Mouse (Mus musculus) hindbrain, embryonic 14.5 days (tissue): ENCODE data around the gene Gm4779. TPM values are rescaled to one million over a fixed set of nuclear protein-coding genes. Genes with fewer than 3 reads are reported as not detected.

Source experiments
- ATAC-seq: fragments of 200-750 bp; cut with Nextera tagmentation; 2 replicates; pipeline ENCODE4 v1.8.0; 2017; ENCODE audit warnings: moderate number of reproducible peaks, mild to moderate bottlenecking, moderate TSS enrichment, moderate library complexity; ENCODE audit not compliant: low FRiP score
- DNase-seq: peaks from one replicate; pipeline ENCODE4 v3.0.0-alpha.2; 2015; ENCODE audit warnings: low spot score
- H3K27ac ChIP-seq: fragments of 300-500 bp; sonication (generic); 2 replicates; pipeline ENCODE4 v1.5.1; 2014; ENCODE audit warnings: mild to moderate bottlenecking, moderate library complexity
- H3K27me3 ChIP-seq: fragments of 300-500 bp; sonication (generic); 2 replicates; pipeline ENCODE4 v1.6.1; 2014; ENCODE audit warnings: mild to moderate bottlenecking, low read length, mixed read lengths; ENCODE audit not compliant: control insufficient read depth, insufficient read depth
- H3K36me3 ChIP-seq: fragments of 300-500 bp; sonication (generic); replicated peaks from 2 replicates; pipeline ENCODE4 v1.6.1; 2014; ENCODE audit not compliant: control insufficient read depth, insufficient read depth
- H3K4me1 ChIP-seq: fragments of 300-500 bp; sonication (generic); replicated peaks from 2 replicates; pipeline ENCODE4 v1.6.1; 2014; ENCODE audit warnings: antibody characterized with exemption, low read length, mixed read lengths; ENCODE audit not compliant: control insufficient read depth, insufficient read depth
- H3K4me2 ChIP-seq: fragments of 300-500 bp; sonication (generic); replicated peaks from 2 replicates; pipeline ENCODE4 v1.6.1; 2014; ENCODE audit warnings: mild to moderate bottlenecking, moderate library complexity
- H3K4me3 ChIP-seq: fragments of 300-500 bp; sonication (generic); replicated peaks from 2 replicates; pipeline ENCODE4 v1.5.1; 2014; ENCODE audit warnings: mild to moderate bottlenecking, low read length
- H3K9ac ChIP-seq: fragments of 300-500 bp; sonication (generic); 2 replicates; pipeline ENCODE4 v1.6.1; 2014
- H3K9me3 ChIP-seq: fragments of 300-500 bp; sonication (generic); 2 replicates; pipeline ENCODE4 v1.6.1; 2016; ENCODE audit warnings: low read length; ENCODE audit not compliant: control insufficient read depth
- WGBS: fragments of 180-500 bp; shearing (Covaris S2); extraction: QIAGEN DNeasy Blood & Tissue Kit; methylation state at CpG from one replicate; pipeline ENCODE4 v1.1.7; 2014; 5-methylcytosine and 5-hydroxymethylcytosine counted together
- polyA plus RNA-seq: library from polyadenylated mRNA; unstranded; fragments of >200 nt; fragmentation: Nextera tagmentation; extraction: Ambion mirVana; gene quantifications from 2 replicates; pipeline ENCODE4 v1.2.1, GENCODE M21; 2014

Gene Gm4779
- polyA plus RNA-seq, 1 experiment from 2014 or later = not detected

GRCm38 (mm10) chrX:101765111-101765510, 29.1 kb downstream of the Gm4779 start:
- 89% methylated on average over 4 of the region's 4 CpGs for WGBS
- H3K4me1 ChIP-seq = no peaks in the 10 kb centered on the region
- H3K27ac ChIP-seq = no peak overlapping the region
- H3K9ac ChIP-seq = no peak overlapping the region
- no peaks in the 10 kb centered on the region for H3K9me3 ChIP-seq
- DNase-seq = no peak
- peaks cover 6% of the 10 kb centered on the region; the same call in 1 of the 2 replicates for H3K27me3 ChIP-seq
- H3K36me3 ChIP-seq = no peaks in the 10 kb centered on the region
- no peak overlapping the region for H3K4me2 ChIP-seq
- no peak overlapping the region for H3K4me3 ChIP-seq
- no peak for ATAC-seq

DNA sequence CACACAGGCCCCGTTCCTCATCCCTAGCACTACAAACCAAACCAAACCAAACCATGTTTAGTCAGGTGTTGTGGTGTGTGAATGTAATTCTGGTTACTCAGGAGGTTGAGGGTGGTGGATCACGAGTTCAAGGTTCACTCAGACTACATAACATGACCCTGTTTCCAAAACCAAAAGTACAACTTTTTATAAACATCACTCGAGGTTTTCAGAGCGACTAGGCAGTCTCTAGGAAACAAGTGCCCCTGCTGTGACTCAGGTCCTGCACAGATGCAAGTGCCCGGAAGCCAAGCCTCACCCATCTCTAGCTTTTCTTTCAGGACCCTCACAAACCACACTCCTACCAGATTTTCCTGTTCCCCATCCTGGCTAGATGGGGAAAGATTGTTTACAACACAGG, 29.6 kb downstream of the Gm4779 start:
- H3K4me2 ChIP-seq = no peak overlapping the region
- no peak overlapping the region for H3K27ac ChIP-seq
- DNase-seq (no peak), ATAC-seq (no peak)
- no peaks in the 10 kb centered on the region for H3K4me1 ChIP-seq
- no peak overlapping the region for H3K4me3 ChIP-seq
- H3K9me3 ChIP-seq = no peaks in the 10 kb centered on the region
- 76% methylated on average over 5 of the region's 5 CpGs for WGBS
- H3K36me3 ChIP-seq = no peaks in the 10 kb centered on the region
- H3K9ac ChIP-seq = no peak overlapping the region
- H3K27me3 ChIP-seq = peaks cover 6% of the 10 kb centered on the region; the same call in 1 of the 2 replicates

DNA sequence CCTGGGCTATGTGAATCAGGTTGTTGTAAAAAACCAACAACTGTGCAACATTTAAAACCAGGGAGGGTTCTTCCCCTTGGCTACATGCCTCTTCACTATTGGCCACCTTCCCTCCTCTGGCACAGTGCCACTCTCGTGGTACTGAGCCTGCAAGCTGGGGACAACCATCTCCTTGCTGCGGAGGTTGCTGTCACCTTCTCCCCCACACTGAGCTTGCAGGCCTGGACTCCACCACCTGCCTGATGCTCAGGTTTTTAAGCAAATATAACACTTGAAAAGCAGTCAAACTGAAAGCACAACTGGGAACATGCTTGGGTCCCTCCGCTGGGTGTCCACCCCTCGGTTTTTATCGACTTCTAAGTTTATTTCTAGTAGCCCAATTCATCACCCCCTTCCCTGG, 39.7 kb downstream of the Gm4779 start:
- no peaks in the 10 kb centered on the region for H3K9me3 ChIP-seq
- H3K4me2 ChIP-seq = no peak overlapping the region
- 66% methylated on average over 5 of the region's 5 CpGs for WGBS
- DNase-seq = no peak
- ATAC-seq = no peak
- peaks cover 5% of the 10 kb centered on the region; the same call in 1 of the 2 replicates for H3K27me3 ChIP-seq
- H3K4me1 ChIP-seq = no peaks in the 10 kb centered on the region
- no peak overlapping the region for H3K27ac ChIP-seq
- no peak overlapping the region for H3K4me3 ChIP-seq
- H3K36me3 ChIP-seq = no peaks in the 10 kb centered on the region
- no peak overlapping the region for H3K9ac ChIP-seq

GRCm38 (mm10) chrX:101750144-101750543, 44.1 kb downstream of the Gm4779 start:
- H3K27ac ChIP-seq = no peak overlapping the region
- H3K27me3 ChIP-seq = 0 out of 2 replicates have a peak, but pooled peaks cover 9% of the 10 kb centered on the region
- ATAC-seq (no peak), DNase-seq (no peak)
- H3K4me3 ChIP-seq = no peak overlapping the region
- no peaks in the 10 kb centered on the region for H3K36me3 ChIP-seq
- H3K9ac ChIP-seq = no peak overlapping the region
- H3K9me3 ChIP-seq = no peaks in the 10 kb centered on the region
- WGBS = 39% methylated on average over 4 of the region's 4 CpGs
- H3K4me2 ChIP-seq = no peak overlapping the region
- no peaks in the 10 kb centered on the region for H3K4me1 ChIP-seq

- Histone ChIP-seq H3K9ac (no peak overlapping the region), H3K4me3 (no peak overlapping the region), H3K9me3 (no peaks in the 10 kb centered on the region), H3K4me1 (no peaks in the 10 kb centered on the region), H3K27me3 (peaks cover 8% of the 10 kb centered on the region; the same call in 1 of the 2 replicates), H3K4me2 (no peak overlapping the region), H3K27ac (peak overlapping the region; percentile 48; the same call in 1 of the 2 replicates), H3K36me3 (no peaks in the 10 kb centered on the region)
- ATAC-seq (no peak), DNase-seq (no peak)
- 70% methylated on average over 1 of the region's 2 CpGs for WGBS
Measured at GRCm38 (mm10) chrX:101741064-101741433, 53.2 kb downstream of the Gm4779 start.

- Histone ChIP-seq H3K9me3 (no peaks in the 10 kb centered on the region), H3K4me2 (no peak overlapping the region), H3K27ac (peak overlapping the region; percentile 62), H3K36me3 (no peaks in the 10 kb centered on the region), H3K27me3 (peaks cover 8% of the 10 kb centered on the region; the same call in 1 of the 2 replicates), H3K4me3 (no peak overlapping the region), H3K9ac (no peak overlapping the region), H3K4me1 (no peaks in the 10 kb centered on the region)
- DNase-seq = peak; percentile 55
- 44% methylated on average over 6 of the region's 6 CpGs for WGBS
- ATAC-seq = peak; percentile 77
Measured at GRCm38 (mm10) chrX:101740335-101741063, 53.7 kb downstream of the Gm4779 start.

Other genes starting within 250 kb of the Gm4779 start
- gene Ogt, start 154.4 kb downstream of the Gm4779 start, polyA plus RNA-seq = 219 and 248 TPM in 2 replicates
- 0.20 TPM in 1 of 2 replicates, not detected in the other for gene Cxcr3, start 60.2 kb downstream of the Gm4779 start, polyA plus RNA-seq
- gene 8030474K03Rik, start 233 bp upstream of the Gm4779 start, polyA plus RNA-seq = not detected in 2 replicates
- 7.0 and 7.2 TPM in 2 replicates for gene Nhsl2, start 55.0 kb upstream of the Gm4779 start, polyA plus RNA-seq